8 mouse cellular contexts compared by ENCODE assay signal in genomic region chr19:46055752-46056387, GRCm38 (mm10). TPM values are rescaled to one million over a fixed set of nuclear protein-coding genes. Genes with fewer than 3 reads are reported as not detected.
DNase-seq lines count a peak whose midpoint lies in the region; ATAC-seq and TF ChIP-seq lines count a peak whose summit lies in the region.

No protein-coding gene starts in this region.

- no peaks in the 10 kb centered on the region for H3K27me3 ChIP-seq in testis, adult 2 months (ENCODE audit: control insufficient read depth, insufficient read depth, low read length)
- no peaks in the 10 kb centered on the region for H3K27me3 ChIP-seq in intestine, postnatal 0 days (replicated peaks; ENCODE audit: control insufficient read depth, insufficient read depth, low read length)

- no peak for TF ChIP-seq CTCF in testis, adult 2 months (IDR thresholded peaks at IDR 0.05; ENCODE audit: control insufficient read depth, insufficient read depth, insufficient replicate concordance, low read depth, low read length)
- peak; percentile 76 for TF ChIP-seq CTCF in intestine, postnatal 0 days (IDR thresholded peaks at IDR 0.05; ENCODE audit: low read depth)

- peak; percentile 25 for DNase-seq in cerebellum, adult 11 months
- DNase-seq in cerebellum, adult 9-11 months: no peak
- no peak for DNase-seq in testis, postnatal 14 days (ENCODE audit: low spot score)
- no peak for DNase-seq in ovary, postnatal 36 days (ENCODE audit: low spot score)
- DNase-seq in layer of hippocampus, adult 11-12 months (ENCODE audit: low spot score): no peak

- TF ChIP-seq POLR2A in testis, adult 2 months (IDR thresholded peaks at IDR 0.05; ENCODE audit: control insufficient read depth, low read depth, low read length): no peak

- no peaks in the 10 kb centered on the region for H3K36me3 ChIP-seq in testis, adult 2 months (ENCODE audit: control insufficient read depth, insufficient read depth, low read length)
- H3K36me3 ChIP-seq in intestine, postnatal 0 days (ENCODE audit: control insufficient read depth, insufficient read depth): no peaks in the 10 kb centered on the region

- ATAC-seq in intestine, postnatal 0 days: peak; percentile 73
- ATAC-seq in monocyte, adult 5-6 weeks (replicated peaks; ENCODE audit: insufficient number of reproducible peaks, low FRiP score, low TSS enrichment, poor library complexity, severe bottlenecking): peak; percentile 50

- 2% methylated on average over 11 of the region's 11 CpGs for WGBS in intestine, postnatal 0 days

- no peak overlapping the region for H3K27ac ChIP-seq in testis, adult 2 months (ENCODE audit: control insufficient read depth, insufficient read depth, low read depth, low read length)
- H3K27ac ChIP-seq in intestine, postnatal 0 days (ENCODE audit: low read depth, low read length): no peak overlapping the region

- H3K4me2 ChIP-seq in intestine, postnatal 0 days (replicated peaks; ENCODE audit: low read depth): peak overlapping the region; percentile 77

- peaks cover 6% of the 10 kb centered on the region for H3K4me1 ChIP-seq in testis, adult 2 months (ENCODE audit: control insufficient read depth, insufficient read depth, low read length)
- 0 out of 2 replicates have a peak, but pooled peaks cover 3% of the 10 kb centered on the region for H3K4me1 ChIP-seq in intestine, postnatal 0 days (replicated peaks; ENCODE audit: control insufficient read depth, insufficient read depth, low read length)

- no peaks in the 10 kb centered on the region for H3K9me3 ChIP-seq in intestine, postnatal 0 days (ENCODE audit: control insufficient read depth)

- H3K4me3 ChIP-seq in testis, adult 2 months (ENCODE audit: control insufficient read depth, low read depth, low read length): peak overlapping the region; percentile 14; the same call in 1 of the 2 replicates
- H3K4me3 ChIP-seq in intestine, postnatal 0 days (ENCODE audit: low read depth, low read length): peak overlapping the region; percentile 85

- no peak overlapping the region for H3K9ac ChIP-seq in intestine, postnatal 0 days (ENCODE audit: low read depth, low read length)

RNA-seq across cellular contexts. Expression of gene Ldb1, which starts 10.9 kb away (rescaled TPM):
- 26.2 and 28.9 TPM in 2 replicates for polyA plus RNA-seq in testis, adult 2 months (2012; rRNA removed)
- 31.0 and 35.5 TPM in 2 replicates for polyA plus RNA-seq in intestine, postnatal 0 days (2015; fragmentation: Nextera tagmentation; extraction: Ambion mirVana)
- 90.1 to 143 TPM (median 108 TPM) in 3 replicates for total RNA-seq in monocyte, adult 5-6 weeks (2017)

RNA-seq across cellular contexts. Expression of gene Pprc1, which starts 11.2 kb away (rescaled TPM):
- 8.9 and 10.1 TPM in 2 replicates for polyA plus RNA-seq in testis, adult 2 months (2012; rRNA removed)
- polyA plus RNA-seq in intestine, postnatal 0 days (2015; fragmentation: Nextera tagmentation; extraction: Ambion mirVana): 8.3 and 8.8 TPM in 2 replicates
- total RNA-seq in monocyte, adult 5-6 weeks (2017): 4.4 to 21.4 TPM (median 6.6 TPM) in 3 replicates

RNA-seq across cellular contexts. Expression of gene Nolc1, which starts 19.8 kb away (rescaled TPM):
- polyA plus RNA-seq in testis, adult 2 months (2012; rRNA removed): 10.8 and 12.2 TPM in 2 replicates
- 22.2 and 25.1 TPM in 2 replicates for polyA plus RNA-seq in intestine, postnatal 0 days (2015; fragmentation: Nextera tagmentation; extraction: Ambion mirVana)
- 30.2 to 54.5 TPM (median 30.5 TPM) in 3 replicates for total RNA-seq in monocyte, adult 5-6 weeks (2017)

RNA-seq across cellular contexts. Expression of gene Hps6, which starts 52.6 kb away (rescaled TPM):
- 1.0 and 1.1 TPM in 2 replicates for polyA plus RNA-seq in testis, adult 2 months (2012; rRNA removed)
- polyA plus RNA-seq in intestine, postnatal 0 days (2015; fragmentation: Nextera tagmentation; extraction: Ambion mirVana): 5.3 and 5.4 TPM in 2 replicates
- total RNA-seq in monocyte, adult 5-6 weeks (2017): 4.3 to 14.7 TPM (median 6.0 TPM) in 3 replicates

RNA-seq across cellular contexts. Expression of gene Armh3, which starts 57.6 kb away (rescaled TPM):
- polyA plus RNA-seq in testis, adult 2 months (2012; rRNA removed): 5.7 and 5.8 TPM in 2 replicates
- 9.9 and 10.1 TPM in 2 replicates for polyA plus RNA-seq in intestine, postnatal 0 days (2015; fragmentation: Nextera tagmentation; extraction: Ambion mirVana)
- 7.5 to 16.0 TPM (median 11.5 TPM) in 3 replicates for total RNA-seq in monocyte, adult 5-6 weeks (2017)
